Mouse (Mus musculus) kidney, embryonic 15.5 days (tissue): ENCODE data around the gene Hexb. TPM values are rescaled to one million over a fixed set of nuclear protein-coding genes. Genes with fewer than 3 reads are reported as not detected.

Source experiments
- ATAC-seq: fragments of 200-750 bp; cut with Nextera tagmentation; replicated peaks from 2 replicates; pipeline ENCODE4 v1.8.0; 2017; ENCODE audit warnings: moderate TSS enrichment; ENCODE audit not compliant: low FRiP score
- H3K27ac ChIP-seq: fragments of 300-500 bp; sonication (generic); 2 replicates; pipeline ENCODE4 v1.5.1; 2015; ENCODE audit warnings: mild to moderate bottlenecking, inconsistent platforms
- H3K27me3 ChIP-seq: fragments of 300-500 bp; sonication (generic); 2 replicates; pipeline ENCODE4 v1.6.1; 2015; ENCODE audit warnings: inconsistent platforms
- H3K36me3 ChIP-seq: fragments of 300-500 bp; sonication (generic); 2 replicates; pipeline ENCODE4 v1.6.1; 2015; ENCODE audit warnings: inconsistent platforms
- H3K4me1 ChIP-seq: fragments of 300-500 bp; sonication (generic); 2 replicates; pipeline ENCODE4 v1.6.1; 2015; ENCODE audit warnings: inconsistent platforms
- H3K4me2 ChIP-seq: fragments of 300-500 bp; sonication (generic); 2 replicates; pipeline ENCODE4 v1.6.1; 2015; ENCODE audit warnings: moderate library complexity, mild to moderate bottlenecking, inconsistent platforms
- H3K4me3 ChIP-seq: fragments of 300-500 bp; sonication (generic); replicated peaks from 2 replicates; pipeline ENCODE4 v1.5.1; 2015; ENCODE audit warnings: mild to moderate bottlenecking, inconsistent platforms
- H3K9ac ChIP-seq: fragments of 300-500 bp; sonication (generic); 2 replicates; pipeline ENCODE4 v1.6.1; 2015; ENCODE audit warnings: mild to moderate bottlenecking, inconsistent platforms
- H3K9me3 ChIP-seq: fragments of 300-500 bp; sonication (generic); replicated peaks from 2 replicates; pipeline ENCODE4 v1.6.1; 2016; ENCODE audit warnings: inconsistent platforms
- WGBS: fragments of 180-500 bp; shearing (Covaris S2); methylation state at CpG from one replicate; pipeline ENCODE4 v1.1.7; 2015; ENCODE audit warnings: mixed read lengths; 5-methylcytosine and 5-hydroxymethylcytosine counted together
- polyA plus RNA-seq: library from polyadenylated mRNA; unstranded; fragments of >200 nt; fragmentation: Nextera tagmentation; extraction: Ambion mirVana; gene quantifications from 2 replicates; pipeline ENCODE4 v1.2.1, GENCODE M21; 2015

The Hexb gene
- polyA plus RNA-seq, 1 experiment from 2014 or later: 36.7 TPM

- no peak for ATAC-seq
Measured at GRCm38 (mm10) chr13:97196925-97197218, 1.3 kb downstream of the Hexb start.

DNA sequence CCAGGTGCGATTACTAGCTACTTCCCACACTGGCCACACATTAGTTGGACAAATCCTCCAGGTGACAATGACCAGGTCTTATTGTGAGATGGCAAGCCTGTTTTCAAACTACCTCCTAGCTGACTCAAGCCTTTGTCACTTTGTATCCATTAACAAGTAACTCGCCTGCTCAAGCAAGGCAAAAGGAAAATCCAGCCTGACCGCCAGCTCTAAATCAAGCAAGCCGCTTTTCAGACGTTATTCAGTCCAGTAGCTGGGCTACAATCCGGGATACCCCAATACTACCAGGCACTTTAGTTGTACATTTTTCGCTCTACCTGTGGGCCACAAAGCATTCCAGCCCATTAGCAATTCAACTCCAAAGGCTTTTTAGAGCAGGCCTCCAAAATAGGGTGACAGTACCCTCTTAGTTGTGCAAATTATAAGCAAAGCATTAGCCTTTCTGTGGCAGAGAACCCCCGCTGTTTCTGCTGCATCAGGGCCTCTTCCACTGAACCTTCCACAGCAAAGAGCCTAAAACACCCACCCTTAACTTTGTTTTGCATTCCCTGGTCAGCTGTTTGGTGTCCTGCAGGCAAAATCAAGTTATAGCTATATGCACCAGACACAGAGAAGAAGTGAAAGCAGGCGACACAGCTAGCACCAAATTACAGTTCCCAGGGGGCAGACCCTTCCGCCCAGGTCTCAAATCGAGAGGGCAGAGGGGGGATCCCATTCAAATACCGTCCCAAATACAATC lies 1.8 kb downstream of the Hexb start:
- Histone ChIP-seq H3K4me3 (no peak overlapping the region), H3K4me1 (peaks cover 13% of the 10 kb centered on the region; the same call in 1 of the 2 replicates), H3K27me3 (no peaks in the 10 kb centered on the region), H3K4me2 (no peak overlapping the region), H3K27ac (no peak overlapping the region), H3K36me3 (no peaks in the 10 kb centered on the region), H3K9me3 (no peaks in the 10 kb centered on the region), H3K9ac (no peak overlapping the region)
- no peak for ATAC-seq
- 69% methylated on average over 12 of the region's 12 CpGs for WGBS

More at GRCm38 (mm10) chr13:97196925-97197218, 1.3 kb downstream of the Hexb start:
- Histone ChIP-seq H3K9ac (no peak overlapping the region), H3K4me1 (peaks cover 13% of the 10 kb centered on the region; the same call in 1 of the 2 replicates), H3K27ac (no peak overlapping the region), H3K4me2 (0 out of 2 replicates have a peak overlapping the region, but pooled peaks have one; percentile 94), H3K27me3 (no peaks in the 10 kb centered on the region), H3K4me3 (no peak overlapping the region), H3K9me3 (no peaks in the 10 kb centered on the region), H3K36me3 (no peaks in the 10 kb centered on the region)
- 86% methylated on average over 2 of the region's 2 CpGs for WGBS

DNA sequence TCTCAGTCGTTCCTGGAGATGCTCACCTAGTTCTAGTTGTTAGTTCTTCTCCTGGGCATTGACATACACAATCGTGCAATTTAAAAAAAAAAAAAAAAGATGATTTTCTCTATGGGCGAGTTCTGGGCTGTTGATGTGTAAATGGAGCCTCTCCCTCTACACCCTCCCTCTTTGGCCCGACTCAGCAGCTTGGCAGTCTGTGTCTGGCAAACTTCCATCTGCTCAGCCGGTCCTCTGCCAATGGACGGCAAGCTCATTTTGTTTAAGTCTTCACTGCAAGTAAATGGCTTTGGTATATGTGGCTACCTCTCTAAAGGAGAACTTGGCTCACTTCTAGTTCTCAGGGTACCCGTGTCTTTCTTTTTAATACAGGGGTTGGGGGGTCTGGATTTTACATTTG lies 4.7 kb downstream of the Hexb start:
- Histone ChIP-seq H3K27me3 (no peaks in the 10 kb centered on the region), H3K27ac (no peak overlapping the region), H3K36me3 (no peaks in the 10 kb centered on the region), H3K4me3 (no peak overlapping the region), H3K4me2 (no peak overlapping the region), H3K4me1 (peaks cover 13% of the 10 kb centered on the region; the same call in 1 of the 2 replicates), H3K9me3 (no peaks in the 10 kb centered on the region), H3K9ac (no peak overlapping the region)
- WGBS: 68% methylated on average over 7 of the region's 7 CpGs
- no peak for ATAC-seq

GRCm38 (mm10) chr13:97192649-97193048 lies 5.5 kb downstream of the Hexb start:
- no peaks in the 10 kb centered on the region for H3K9me3 ChIP-seq
- no peak overlapping the region for H3K27ac ChIP-seq
- no peak overlapping the region for H3K4me2 ChIP-seq
- H3K27me3 ChIP-seq: no peaks in the 10 kb centered on the region
- no peak for ATAC-seq
- no peak overlapping the region for H3K9ac ChIP-seq
- 85% methylated on average over 11 of the region's 11 CpGs for WGBS
- peaks cover 10% of the 10 kb centered on the region; the same call in 1 of the 2 replicates for H3K4me1 ChIP-seq
- no peak overlapping the region for H3K4me3 ChIP-seq
- no peaks in the 10 kb centered on the region for H3K36me3 ChIP-seq

DNA sequence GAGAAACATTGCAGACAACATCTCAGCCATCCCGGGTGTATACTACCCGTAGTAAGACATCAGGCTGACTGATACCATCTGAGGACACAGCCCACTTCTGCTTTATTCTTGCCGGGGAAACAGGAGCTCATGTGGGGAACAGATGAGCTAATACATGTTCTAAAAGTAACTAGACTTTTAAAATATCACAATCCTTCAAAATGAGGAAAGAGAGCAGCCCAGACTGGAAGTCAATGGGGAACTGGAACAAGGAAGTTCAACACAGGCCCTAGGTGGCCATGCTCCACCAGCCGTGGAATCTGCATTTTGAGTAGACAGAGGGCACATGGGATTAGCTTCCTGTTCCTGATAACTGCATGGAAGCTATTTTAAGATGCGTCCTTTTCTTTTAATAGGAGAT lies 10.5 kb downstream of the Hexb start:
- Histone ChIP-seq H3K4me3 (no peak overlapping the region), H3K9me3 (no peaks in the 10 kb centered on the region), H3K36me3 (peaks cover 2% of the 10 kb centered on the region; the same call in 1 of the 2 replicates), H3K27me3 (no peaks in the 10 kb centered on the region), H3K9ac (no peak overlapping the region), H3K4me2 (no peak overlapping the region), H3K27ac (no peak overlapping the region), H3K4me1 (no peaks in the 10 kb centered on the region)
- ATAC-seq: no peak
- WGBS: 80% methylated on average over 5 of the region's 5 CpGs

- H3K4me3 ChIP-seq: no peak overlapping the region
- H3K4me2 ChIP-seq: no peak overlapping the region
- H3K4me1 ChIP-seq: no peaks in the 10 kb centered on the region
- peaks cover 2% of the 10 kb centered on the region; the same call in 1 of the 2 replicates for H3K36me3 ChIP-seq
- H3K9me3 ChIP-seq: no peaks in the 10 kb centered on the region
- ATAC-seq: no peak
- H3K27me3 ChIP-seq: no peaks in the 10 kb centered on the region
- no peak overlapping the region for H3K9ac ChIP-seq
- 79% methylated on average over 4 of the region's 4 CpGs for WGBS
- H3K27ac ChIP-seq: no peak overlapping the region
Measured at GRCm38 (mm10) chr13:97186346-97186745, 11.8 kb downstream of the Hexb start.

GRCm38 (mm10) chr13:97184656-97185055 lies 13.5 kb downstream of the Hexb start:
- Histone ChIP-seq H3K27ac (no peak overlapping the region), H3K4me3 (no peak overlapping the region), H3K9ac (no peak overlapping the region), H3K9me3 (no peaks in the 10 kb centered on the region), H3K4me1 (no peaks in the 10 kb centered on the region), H3K4me2 (no peak overlapping the region), H3K36me3 (peaks cover 15% of the 10 kb centered on the region), H3K27me3 (no peaks in the 10 kb centered on the region)
- 0 out of 2 replicates have a peak, but pooled peaks have one; percentile 43 for ATAC-seq
- WGBS: 55% methylated on average over 5 of the region's 5 CpGs

DNA sequence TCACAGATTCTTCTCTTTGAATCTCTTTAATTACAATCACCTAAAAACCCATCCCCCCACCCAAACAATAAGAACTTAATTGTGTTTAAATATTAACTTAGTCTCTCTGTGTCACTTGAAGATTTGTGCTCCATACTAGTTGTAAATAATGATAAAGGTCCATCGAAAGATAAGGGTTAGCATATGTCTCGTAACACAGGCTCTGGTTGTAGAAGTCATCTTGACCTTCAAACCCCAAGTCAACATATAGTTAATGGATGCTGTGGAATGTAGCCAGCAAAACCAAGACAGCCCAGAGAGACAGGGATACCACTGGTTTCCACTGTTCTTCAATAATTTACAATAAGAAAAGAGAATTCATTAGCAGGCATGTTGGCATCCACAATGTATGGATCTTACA lies 14.0 kb downstream of the Hexb start:
- H3K4me2 ChIP-seq: no peak overlapping the region
- no peak overlapping the region for H3K4me3 ChIP-seq
- no peak overlapping the region for H3K9ac ChIP-seq
- peaks cover 19% of the 10 kb centered on the region for H3K36me3 ChIP-seq
- WGBS: 70% methylated on average over 2 of the region's 2 CpGs
- H3K27me3 ChIP-seq: no peaks in the 10 kb centered on the region
- H3K4me1 ChIP-seq: no peaks in the 10 kb centered on the region
- no peak overlapping the region for H3K27ac ChIP-seq
- H3K9me3 ChIP-seq: no peaks in the 10 kb centered on the region
- ATAC-seq: no peak

DNA sequence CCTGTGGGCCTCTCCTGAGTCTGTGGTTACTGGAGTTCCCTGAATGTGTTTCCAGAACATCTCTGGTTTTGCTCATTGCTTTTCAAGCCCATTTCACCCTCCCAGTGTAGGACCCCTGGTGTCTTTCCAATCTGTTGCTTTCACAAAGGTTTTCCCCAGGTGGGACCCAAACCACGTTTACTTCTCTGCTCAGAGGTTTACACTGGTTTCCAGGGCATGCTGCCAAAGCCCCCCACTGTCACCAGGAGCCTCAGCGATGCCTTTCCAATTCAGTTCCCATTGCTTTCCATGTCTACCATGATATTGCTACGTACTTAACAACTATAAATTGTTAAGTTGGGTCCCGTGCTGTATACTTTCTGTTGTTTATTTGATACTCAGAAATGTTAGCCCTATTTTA lies 15.3 kb downstream of the Hexb start:
- Histone ChIP-seq H3K4me1 (no peaks in the 10 kb centered on the region), H3K9me3 (no peaks in the 10 kb centered on the region), H3K36me3 (peaks cover 33% of the 10 kb centered on the region), H3K9ac (no peak overlapping the region), H3K27me3 (no peaks in the 10 kb centered on the region), H3K27ac (no peak overlapping the region), H3K4me3 (no peak overlapping the region), H3K4me2 (no peak overlapping the region)
- 88% methylated on average over 4 of the region's 4 CpGs for WGBS
- no peak for ATAC-seq

DNA sequence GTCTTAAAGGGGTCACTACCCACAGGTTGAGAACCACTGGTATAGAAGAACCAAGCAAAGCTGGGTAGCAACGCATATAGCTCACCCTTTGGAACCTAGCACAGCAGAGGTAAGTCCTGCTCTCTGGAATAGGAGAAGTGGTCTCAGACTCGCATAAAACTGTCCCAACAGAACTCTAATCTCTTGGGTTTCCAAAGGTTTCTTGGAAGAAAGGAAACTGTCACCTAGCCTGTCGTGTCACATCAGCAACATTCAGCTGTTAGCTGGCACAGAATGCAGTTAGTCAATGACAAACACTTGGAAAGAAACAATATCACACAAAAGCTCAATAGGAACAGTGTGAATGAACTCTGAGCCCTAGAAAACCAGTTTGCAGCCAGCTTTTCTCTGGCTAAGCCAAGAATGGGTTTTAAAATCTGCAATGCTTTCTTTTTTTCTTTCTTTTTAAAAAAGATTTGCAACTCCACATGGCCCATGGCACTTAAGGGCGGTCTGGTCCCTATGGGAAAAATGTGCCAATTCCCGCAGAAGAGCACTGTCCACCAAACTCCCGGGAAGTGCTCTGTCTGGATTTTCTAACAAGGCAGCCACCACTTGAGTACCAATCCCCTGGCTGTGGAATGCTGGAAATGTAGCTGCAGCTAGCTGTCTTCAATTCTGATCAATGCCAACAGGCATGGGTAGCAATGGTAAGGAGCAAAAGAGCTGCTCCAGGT lies 17.9 kb downstream of the Hexb start:
- H3K4me2 ChIP-seq: no peak overlapping the region
- no peak for ATAC-seq
- no peaks in the 10 kb centered on the region for H3K9me3 ChIP-seq
- H3K4me1 ChIP-seq: no peaks in the 10 kb centered on the region
- peaks cover 56% of the 10 kb centered on the region for H3K36me3 ChIP-seq
- no peak overlapping the region for H3K27ac ChIP-seq
- no peak overlapping the region for H3K4me3 ChIP-seq
- no peaks in the 10 kb centered on the region for H3K27me3 ChIP-seq
- 85% methylated on average over 6 of the region's 6 CpGs for WGBS
- H3K9ac ChIP-seq: no peak overlapping the region

DNA sequence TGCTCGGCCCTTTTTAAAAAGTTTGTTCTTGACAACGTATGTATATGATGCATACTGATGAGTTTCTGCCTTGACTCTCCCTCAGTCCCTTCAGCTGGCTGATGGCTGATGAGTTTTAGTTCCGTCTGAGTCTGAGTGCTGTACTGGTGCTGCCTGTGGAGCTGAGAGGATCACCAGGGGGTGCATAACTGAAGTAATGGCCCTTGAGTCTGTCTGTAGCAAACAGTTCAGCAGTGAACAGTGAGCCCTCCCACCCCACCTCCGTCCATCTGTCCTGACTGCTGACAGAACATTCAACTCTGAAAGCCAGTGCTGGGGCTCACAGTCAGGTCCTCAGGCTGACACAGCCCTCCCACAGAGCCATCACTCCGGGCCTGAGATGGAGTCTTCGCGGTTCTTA lies 19.2 kb downstream of the Hexb start:
- ATAC-seq: no peak
- no peaks in the 10 kb centered on the region for H3K27me3 ChIP-seq
- H3K9ac ChIP-seq: no peak overlapping the region
- H3K4me2 ChIP-seq: no peak overlapping the region
- no peaks in the 10 kb centered on the region for H3K4me1 ChIP-seq
- no peak overlapping the region for H3K27ac ChIP-seq
- H3K9me3 ChIP-seq: no peaks in the 10 kb centered on the region
- no peak overlapping the region for H3K4me3 ChIP-seq
- H3K36me3 ChIP-seq: peaks cover 69% of the 10 kb centered on the region
- 83% methylated on average over 7 of the region's 7 CpGs for WGBS

DNA sequence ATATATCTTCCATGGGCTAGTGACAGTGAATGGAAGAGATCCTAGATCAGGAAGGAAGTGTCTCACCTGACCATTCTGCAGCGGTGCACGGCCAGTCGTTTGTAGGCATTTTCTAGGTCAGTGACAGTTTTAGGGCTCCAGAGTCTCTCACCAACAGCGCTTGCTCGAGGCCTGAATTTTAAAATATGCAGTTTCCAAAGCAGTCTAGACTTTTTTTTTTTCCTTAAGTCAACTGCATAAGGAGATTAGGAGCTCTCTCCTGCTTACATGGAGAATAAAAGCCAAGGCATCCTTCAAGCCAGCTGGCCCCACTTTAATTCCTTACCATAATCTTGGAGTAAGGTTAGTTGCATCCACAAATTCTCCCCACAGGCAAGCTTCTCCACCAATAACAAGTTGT lies 21.4 kb downstream of the Hexb start:
- WGBS: 82% methylated on average over 5 of the region's 5 CpGs
- H3K4me3 ChIP-seq: no peak overlapping the region
- peaks cover 87% of the 10 kb centered on the region for H3K36me3 ChIP-seq

More for the DNA sequence above, 21.4 kb downstream of the Hexb start:
- Histone ChIP-seq H3K27ac (no peak overlapping the region), H3K27me3 (no peaks in the 10 kb centered on the region), H3K4me2 (no peak overlapping the region), H3K9me3 (no peaks in the 10 kb centered on the region), H3K9ac (no peak overlapping the region), H3K4me1 (no peaks in the 10 kb centered on the region)
- ATAC-seq: no peak
